Comparison of ENCODE assay signal across 8 mouse cellular contexts in genomic region chr2:167631591-167632448, GRCm38 (mm10). TPM values are rescaled to one million over a fixed set of nuclear protein-coding genes. Genes with fewer than 3 reads are reported as not detected.
DNase-seq lines count a peak whose midpoint lies in the region; ATAC-seq lines count a peak whose summit lies in the region.

Gene Ube2v1 (minus strand): TSS chr2:167632095.

- ATAC-seq in inflammation-experienced regulatory T-cells, adult 6 months = peak; percentile 79
- peak; percentile 64 for ATAC-seq in megakaryocyte-erythroid progenitor cell, adult 5-6 weeks (replicated peaks; ENCODE audit: low FRiP score, low TSS enrichment, poor library complexity, severe bottlenecking)

- DNase-seq in adipocyte (ENCODE audit: low spot score) = peak; percentile 98
- peak; percentile 93 for DNase-seq in embryo, embryonic 10 days (ENCODE audit: low spot score)
- peak; percentile 96 for DNase-seq in gastrocnemius, postnatal 14 days
- peak; percentile 94 to 97 for DNase-seq in left cerebral cortex, postnatal 10 days (ENCODE audit: extremely low spot score in 1 of 2, low spot score in 2 of 2)
- peak; percentile 98 for DNase-seq in right cerebral cortex, postnatal 25 days
- peak; percentile 97 to 98 for DNase-seq in urinary bladder, postnatal 4 days (ENCODE audit: low spot score in 2 of 2)

- intact Hi-C loops in gastrocnemius, postnatal 14 days (cut with DNase I; ENCODE audit: low total_unique reads) = no loop called here
- intact Hi-C loops in left cerebral cortex, postnatal 10 days (cut with DNase I) = no loop called here

RNA-seq across cellular contexts. Expression of gene Ube2v1, which starts in this region (rescaled TPM):
- 100 to 1,000 TPM; 158 to 180 TPM for total RNA-seq in gastrocnemius, postnatal 14 days (2021)
- polyA plus RNA-seq in inflammation-experienced regulatory T-cells, adult 6 months (2017; shearing (Covaris generic)) = 100 to 1,000 TPM; 370 to 426 (median 380) TPM
- total RNA-seq in left cerebral cortex, postnatal 10 days (2021) = 100 to 1,000 TPM; 245 to 255 TPM
- total RNA-seq in megakaryocyte-erythroid progenitor cell, adult 5-6 weeks (2014; fragmentation: Nextera tagmentation) = 194 and 207 TPM in 2 replicates
- 46.6 and 78.6 TPM in 2 replicates for total RNA-seq in megakaryocyte-erythroid progenitor cell, adult 5-6 weeks (2017)

Comparison
In these comparisons a context has a peak if more than half of its experiments do, and no peak if none do; other contexts are left out.
1. Peak in every context shown above with its lines: DNase-seq and ATAC-seq.